Mouse (Mus musculus) cerebellum, adult 18-20 months (tissue): ENCODE measurements at regions not wholly inside any gene's neighbourhood (a gene's known extent, or its start where the extent isn't known, plus 50 kb on each side); places are given as distances from the start of the nearest gene placed in this dataset.

Experiments used
- DNase-seq, 2 experiments: peaks; one replicate each; pipeline ENCODE4 v3.0.0; 2021

DNA sequence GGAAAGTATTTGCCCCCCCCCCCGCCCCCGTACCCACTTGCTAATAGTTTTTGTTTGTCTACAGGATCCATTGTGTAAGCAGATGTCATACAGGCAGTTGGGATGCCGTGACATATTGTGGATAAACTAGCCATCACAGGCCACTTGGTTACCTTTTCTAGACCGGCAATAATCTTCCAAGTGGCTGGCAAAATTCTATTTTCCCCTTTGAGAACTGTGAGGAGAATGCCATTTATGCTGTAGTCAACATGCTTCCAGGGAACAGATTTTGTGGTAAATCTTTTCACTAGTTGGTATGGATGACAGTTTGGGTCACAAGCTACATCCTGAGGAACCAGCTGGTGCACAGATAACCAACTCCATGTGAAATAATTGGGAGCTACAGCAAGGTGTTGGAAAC is 456.5 kb upstream of the Plxna2 start:
- DNase-seq: no peak

DNA sequence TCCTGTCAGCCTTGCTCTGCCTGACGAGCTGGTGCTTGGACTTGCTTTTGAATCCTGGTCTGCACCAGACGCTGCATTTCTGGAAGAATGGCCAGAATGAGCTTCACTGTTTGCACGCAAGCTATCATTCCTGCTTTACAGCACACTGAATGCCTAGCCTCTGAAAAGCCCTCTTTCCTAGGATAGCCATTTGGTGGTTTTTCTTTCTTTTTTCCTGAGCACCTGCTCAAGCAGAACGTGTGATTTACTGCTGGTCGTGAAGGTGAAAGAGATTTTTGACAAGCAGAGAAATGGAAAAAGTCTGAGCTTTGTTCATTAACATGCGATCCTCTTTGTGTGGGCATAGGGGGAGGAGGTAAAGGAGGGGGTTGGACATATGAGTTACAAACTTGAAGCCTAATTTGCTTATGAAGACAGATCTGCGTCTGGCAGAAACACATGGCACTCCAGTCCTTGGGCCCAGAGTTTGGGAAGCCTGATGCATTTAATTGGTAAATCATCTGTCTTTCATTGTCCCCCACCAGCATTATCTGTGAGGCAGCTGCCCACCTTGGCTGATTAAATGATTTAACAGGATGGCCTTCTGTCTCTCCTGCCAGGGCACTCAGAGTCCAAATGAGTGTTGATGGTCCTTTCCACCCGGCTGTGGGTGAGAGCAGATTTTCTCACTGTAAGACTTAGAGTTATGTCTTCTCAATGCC is 457.1 kb upstream of the Plxna2 start:
- DNase-seq: no peak

DNA sequence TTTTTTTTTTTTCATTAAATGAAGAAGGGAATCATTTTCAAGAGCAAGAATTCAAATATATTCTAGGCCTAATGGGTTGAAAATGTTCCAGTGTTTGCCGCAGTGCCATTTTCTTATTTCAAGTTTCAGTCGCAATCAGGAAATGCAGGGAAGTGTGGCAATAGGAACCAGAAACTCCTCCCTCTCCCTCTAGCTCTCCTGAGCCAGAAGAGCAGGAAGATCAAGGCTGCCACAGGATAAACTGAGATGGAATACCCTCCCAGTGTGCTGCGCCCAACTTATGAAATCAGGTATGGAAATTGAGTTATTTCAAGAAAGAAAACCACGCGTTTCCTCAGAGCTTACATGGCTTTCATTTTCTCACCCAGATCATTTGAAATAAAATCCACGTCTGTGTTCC is 460.8 kb upstream of the Plxna2 start:
- no peak for DNase-seq

DNA sequence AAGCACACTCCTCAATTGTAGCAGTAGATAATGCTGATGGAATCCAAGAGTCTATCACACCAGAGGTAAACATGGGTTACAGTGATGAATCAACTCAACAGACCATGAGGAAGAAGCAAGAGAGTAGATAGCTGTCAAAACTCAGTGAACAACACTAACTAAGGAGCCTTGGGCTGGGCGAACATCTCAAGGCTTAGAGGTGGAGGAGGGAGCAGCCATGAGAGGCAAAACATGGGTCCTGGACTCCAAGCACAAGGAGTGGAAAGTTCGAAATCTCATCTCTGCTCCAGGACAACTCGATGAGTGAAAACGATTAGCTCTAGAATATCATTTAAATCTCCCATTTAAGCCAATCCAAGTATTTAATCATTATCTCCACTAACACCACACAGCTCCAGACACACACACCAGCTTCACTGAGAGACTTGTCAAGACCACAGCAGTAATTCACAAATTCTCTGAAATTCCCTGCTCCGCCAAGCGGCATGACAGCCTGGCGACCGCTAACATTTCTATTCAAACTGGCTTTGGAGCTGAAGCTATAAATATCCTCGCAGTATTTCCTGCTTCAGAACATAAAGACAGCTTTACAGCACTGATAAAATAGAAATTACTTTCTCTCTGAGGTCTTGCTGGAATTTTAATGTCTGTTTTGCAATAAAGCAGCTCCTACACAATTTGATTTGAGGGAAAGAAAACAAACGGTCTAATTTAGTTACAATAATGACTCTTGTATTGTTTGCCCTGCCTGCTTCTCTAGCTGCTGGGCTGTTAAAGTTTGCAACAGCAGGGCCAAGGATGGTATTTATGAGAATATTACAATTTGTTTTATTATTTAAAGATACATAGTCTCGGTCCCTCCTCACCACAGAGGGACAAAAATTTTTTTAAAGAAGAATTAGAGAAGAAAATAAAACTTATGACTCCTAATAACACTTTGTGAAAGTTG is 469.3 kb upstream of the Plxna2 start:
- DNase-seq: no peak

DNA sequence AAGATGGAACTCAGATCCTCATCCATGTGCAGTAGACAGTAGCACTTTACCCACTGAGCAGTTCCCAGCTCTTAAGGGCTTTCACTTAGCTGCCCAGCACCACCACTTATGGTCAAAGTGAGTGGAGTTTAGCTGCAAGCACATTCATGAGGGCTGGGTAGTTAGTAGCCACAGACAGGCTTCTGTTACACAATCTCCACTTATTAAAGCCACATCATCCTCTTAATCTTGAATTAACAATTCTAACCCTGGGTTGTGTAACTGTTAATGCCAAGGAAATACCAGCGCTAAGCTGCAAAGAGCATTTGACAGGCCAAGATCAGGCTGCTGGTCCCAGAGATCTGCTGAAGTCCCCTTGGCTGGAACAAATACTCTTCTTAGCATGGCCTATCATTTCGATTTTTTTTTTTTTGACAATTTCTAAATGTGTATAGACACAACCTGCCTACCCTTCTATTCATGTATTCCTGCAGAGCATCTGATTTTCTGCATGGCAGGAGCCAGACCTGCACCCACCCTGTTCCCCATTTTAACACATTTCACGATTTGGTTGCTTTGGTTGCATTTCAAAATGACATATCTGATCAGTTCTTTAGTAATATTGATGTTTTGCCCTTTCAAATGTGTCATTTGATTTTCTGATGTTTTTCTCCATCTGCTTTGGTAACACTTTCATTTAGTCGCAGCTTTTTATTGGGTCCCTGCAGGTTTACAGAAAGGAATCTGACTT is 500.2 kb upstream of the Plxna2 start:
- no peak for DNase-seq

DNA sequence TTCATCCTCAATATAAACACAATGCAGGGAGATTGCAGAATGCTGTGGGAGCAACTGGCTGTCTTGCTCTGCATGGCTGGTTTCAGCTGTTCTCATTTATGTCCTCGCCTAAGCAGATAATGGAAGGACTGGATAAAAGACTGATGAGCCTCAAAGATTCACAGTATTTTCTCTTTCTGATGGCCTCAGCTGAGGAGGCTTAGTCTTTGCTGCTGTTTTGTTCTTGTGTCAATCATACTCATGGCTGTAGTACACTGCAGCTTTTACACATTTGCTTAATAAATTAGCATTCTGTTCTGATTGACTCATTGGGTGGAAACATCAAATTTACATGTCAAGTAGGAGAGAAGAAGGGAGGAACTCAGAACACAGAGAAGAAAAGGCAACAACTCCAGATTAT is 503.6 kb upstream of the Plxna2 start:
- DNase-seq: no peak

DNA sequence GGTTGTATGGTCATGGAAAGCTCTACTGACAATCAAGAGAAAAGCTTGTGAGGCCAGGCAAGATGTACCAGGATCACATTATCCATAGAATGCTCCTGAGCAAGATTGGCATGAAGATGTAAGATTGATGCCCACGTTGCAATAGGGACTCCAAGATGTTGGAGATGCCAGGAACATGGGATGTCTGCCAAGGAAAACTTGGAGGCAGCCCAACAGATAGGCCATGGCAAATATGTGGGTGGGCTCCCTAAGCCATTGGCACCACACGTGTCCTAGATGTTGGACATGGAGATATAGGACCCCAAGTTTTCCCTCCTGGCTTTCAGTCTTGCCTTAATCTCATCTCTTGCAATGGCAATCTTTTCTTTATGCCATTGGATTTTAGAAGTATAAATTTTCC is 506.1 kb upstream of the Plxna2 start:
- DNase-seq: no peak

DNA sequence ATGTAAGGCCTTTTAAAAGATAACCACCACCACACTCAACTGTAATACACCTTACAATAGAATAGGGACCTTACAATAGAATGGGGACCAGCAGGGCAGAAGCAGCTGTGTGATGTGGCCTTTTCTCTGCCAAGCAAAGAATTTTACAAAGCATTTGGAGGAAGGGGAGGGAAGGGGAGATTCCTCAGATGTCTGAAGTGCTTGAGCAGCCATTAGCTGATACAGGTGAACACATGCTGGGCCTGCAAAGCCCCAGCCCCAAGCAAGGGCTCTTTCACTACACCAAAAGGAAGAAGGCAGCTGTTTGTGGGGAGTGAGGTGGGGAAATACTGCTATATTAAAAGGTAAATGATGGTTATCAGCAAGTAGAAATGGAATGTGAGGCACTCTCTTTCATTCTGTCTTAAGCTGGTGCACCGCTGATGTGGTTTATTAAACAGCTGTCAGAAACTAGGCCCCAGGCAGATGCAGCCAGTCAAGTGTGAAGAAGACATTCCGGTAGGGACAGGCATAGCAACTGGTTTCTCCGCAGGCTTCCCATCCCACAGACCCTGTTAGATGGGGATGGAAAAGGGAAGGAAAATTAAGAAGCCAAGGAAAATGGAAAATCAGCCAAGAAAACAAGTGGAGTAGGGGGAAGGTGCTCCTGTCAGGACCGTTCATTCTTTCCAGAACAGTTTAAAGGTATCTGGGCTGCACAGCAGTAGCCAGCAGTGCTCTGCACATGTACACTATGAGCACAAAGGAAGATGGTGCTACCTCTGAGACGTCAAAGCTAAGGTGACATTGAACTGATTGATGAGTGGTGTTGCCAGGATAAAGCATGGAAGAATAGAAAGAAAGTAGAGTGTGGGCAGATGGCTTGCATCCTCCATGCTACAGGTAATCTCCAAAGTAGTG is 508.6 kb upstream of the Plxna2 start:
- DNase-seq: no peak

DNA sequence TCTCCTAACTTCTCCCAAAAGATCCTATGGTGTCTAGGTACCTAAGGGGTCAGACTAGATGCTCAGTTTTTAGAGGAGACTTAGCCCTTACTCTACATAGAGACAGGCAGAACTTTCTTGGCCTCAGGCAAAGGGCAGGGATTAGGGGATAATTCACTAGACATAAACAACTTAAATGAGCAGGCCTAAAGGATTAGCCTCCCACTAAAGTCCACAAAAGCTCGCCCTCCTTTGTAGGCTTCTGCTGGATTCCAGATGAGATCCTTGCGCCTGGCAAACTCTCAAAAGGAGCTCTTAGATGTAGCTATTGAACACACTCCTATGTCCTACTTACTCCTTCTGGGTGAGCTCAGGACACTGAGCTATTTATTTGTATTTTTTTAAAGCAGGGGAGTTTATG is 509.9 kb upstream of the Plxna2 start:
- DNase-seq: no peak

DNA sequence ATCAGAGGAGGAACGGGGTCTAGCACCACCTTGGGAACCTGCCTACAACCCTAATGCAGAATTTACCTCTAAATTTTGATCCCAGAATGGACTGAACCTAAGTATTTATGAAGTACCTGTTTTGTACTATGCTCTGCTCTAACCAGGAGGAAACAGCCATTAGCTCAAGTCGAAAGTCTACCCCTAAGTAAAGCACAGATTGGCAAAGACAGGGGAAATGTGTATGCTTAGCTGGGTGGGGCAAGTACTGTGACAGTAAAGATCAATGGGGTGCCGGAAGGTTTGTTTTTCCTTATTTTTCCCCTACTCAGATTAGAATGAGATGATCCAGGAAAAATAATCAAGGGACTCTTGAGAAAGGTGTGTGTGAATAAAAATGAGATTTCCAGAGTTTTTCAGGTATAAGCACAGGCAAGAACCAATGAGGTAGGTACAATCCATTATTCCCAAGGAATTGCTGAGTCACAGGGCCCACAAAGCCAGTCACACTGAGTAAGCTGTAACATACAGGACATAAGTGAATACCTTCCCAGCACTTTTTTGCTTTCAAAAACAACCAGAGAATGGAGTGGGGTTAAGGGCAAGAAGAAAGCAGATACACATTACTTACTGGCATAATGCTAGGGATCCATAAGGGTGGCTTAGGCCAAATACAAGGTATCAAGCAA is 510.6 kb upstream of the Plxna2 start:
- no peak for DNase-seq

DNA sequence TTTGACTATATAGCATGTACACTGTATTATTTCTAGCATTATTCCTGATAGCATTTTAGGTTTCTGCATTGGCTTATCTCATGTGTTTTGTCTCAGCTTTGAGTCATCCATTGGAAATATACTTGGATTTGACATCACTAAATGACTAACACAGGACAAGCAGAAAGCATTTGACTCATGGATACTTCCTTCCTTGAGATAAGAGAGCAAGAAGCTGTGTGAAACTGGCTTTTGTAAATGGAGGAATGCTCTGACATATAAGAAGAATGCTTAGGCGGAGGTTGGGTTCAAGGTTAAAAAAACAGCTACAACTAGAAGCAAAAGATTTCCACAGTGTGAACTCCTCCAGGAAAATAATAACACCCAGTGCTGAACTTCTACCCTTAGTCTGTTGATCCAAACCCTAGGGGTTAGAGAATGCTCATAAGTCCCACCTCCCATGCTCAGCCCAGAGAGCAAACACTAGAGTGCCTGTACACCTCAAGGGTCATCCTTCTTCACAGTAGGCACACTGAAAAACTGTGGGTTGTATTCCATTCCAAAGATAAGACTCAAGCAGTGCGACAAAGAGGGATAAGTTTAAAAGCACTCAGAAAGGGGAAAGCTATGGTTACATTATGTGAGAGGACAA is 528.0 kb upstream of the Plxna2 start:
- DNase-seq: no peak

DNA sequence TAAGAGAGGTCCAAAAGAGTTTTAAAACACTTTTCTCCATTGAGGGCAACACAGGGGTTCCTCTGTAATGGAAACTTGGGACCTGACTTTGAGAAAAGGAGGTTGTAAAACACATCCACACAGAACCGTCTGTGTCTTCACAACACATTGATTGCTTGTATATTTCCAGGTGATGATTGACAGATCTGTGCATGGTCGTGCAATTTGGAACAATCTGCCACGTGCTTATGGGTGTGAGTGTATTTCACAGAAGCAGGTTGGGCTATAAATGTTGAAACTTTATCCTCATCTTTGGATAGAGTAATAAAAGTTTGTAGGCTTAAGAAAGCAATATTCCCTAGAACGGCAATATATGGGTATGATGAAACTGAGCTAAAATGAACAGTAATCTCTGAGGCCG is 559.5 kb upstream of the Plxna2 start:
- DNase-seq: no peak

DNA sequence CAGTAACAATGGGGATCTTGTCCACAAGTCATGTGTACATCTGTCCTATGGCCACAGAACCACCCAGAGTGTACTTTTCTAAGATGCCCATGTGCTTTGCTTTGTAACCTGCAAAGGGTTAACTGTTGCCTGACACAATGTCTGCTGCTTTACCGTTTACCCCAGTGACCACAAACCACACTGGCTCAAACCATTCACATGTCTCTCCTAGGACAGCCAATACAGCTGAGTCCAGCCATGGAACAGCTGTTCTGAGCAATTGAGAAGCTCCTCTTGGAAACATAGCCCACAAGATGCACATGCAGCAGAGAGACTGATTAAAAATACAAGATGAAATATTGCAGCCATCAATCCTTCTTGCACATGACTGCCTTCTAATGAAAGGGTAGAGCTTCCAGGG is 561.5 kb upstream of the Plxna2 start:
- no peak for DNase-seq

DNA sequence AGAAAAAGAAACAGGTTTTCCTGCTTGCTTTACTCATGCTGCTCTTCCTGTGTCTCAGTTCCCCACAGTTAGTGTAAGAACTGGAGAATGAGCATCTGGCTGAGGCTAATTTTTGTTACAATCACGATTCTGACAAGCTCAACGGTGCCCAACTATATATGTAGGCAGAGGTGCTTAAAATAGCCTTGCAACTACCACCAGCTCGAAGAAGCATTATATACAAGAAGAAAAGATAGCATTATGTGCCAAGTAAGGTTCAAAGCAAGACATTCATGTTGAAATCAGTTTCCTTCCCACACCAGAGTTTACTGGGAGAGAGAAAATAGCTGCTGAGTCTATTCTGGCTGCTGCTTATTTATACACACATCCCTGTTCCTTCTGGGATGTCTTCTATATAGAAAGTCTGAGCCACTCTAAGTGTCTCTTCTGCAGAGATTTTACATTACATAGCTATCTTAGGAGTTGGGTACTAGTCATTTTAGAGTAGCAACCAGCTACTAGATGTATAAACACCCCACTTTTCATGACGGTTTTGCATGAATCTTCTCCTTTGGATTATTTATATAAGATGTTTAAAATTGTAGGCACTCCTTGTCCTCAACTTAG is 568.2 kb upstream of the Plxna2 start:
- DNase-seq: no peak

DNA sequence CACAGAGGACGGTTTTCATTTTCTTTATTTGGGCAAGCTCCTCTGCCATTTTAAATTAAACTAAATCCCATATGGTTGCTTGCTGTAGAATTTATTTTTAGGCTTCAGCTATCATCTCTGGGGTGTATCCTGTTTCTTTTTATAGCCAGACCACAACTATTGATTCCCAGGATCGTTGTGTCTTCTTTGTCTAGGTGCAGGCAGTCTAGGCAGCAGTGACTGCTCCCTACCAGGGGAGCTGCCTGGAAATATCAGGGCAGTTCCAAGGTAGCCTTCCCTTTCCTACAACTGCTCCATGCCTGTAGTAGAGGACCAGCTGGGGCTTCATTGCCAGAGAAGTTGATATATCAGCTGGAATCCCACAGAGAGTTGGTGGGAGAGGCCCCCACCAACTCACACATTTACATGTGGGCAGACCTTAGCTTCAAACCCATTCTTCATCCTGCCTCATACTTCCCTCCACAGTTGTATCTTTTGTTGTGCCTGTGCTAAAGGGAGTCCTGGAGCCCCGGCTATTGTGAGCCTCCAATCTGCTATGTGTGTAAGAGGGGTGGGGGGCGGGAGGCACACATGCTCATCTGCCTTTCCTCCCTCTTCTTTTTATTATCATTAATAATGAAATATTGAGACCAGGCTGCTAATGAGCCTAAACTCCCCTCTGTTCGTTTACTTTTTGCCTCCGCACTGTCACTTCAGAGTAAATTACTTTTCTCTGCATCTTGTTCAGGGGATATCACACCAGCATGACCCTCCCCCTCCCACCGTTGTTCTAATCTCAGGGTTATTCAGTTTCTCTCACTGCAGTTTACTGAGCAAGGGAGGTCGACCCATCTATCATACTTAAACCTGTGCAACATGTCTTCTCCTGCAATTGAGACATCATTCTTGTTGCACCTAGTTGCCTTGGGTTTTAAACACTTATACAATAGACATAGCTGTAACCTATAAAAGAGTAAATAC is 576.3 kb upstream of the Plxna2 start:
- DNase-seq: no peak

DNA sequence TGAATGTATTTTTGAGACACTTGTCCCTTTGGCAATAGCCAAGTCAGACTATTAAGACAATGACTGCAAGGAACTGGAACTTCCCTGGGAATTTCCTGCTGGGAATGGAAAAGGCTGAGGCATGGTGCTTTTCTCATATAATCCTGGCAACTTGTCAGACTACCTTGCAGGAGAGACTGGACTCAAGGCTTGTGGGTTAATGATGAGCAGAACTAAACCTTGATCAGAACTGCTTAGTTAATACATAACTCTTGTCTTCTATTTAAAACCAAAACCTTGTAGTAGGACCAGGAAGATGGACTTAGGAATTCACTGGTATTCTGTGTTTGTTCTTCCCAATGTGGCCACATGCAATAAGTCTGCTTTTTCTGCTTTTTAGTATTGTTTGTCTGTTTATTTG is 579.3 kb upstream of the Plxna2 start:
- no peak for DNase-seq

DNA sequence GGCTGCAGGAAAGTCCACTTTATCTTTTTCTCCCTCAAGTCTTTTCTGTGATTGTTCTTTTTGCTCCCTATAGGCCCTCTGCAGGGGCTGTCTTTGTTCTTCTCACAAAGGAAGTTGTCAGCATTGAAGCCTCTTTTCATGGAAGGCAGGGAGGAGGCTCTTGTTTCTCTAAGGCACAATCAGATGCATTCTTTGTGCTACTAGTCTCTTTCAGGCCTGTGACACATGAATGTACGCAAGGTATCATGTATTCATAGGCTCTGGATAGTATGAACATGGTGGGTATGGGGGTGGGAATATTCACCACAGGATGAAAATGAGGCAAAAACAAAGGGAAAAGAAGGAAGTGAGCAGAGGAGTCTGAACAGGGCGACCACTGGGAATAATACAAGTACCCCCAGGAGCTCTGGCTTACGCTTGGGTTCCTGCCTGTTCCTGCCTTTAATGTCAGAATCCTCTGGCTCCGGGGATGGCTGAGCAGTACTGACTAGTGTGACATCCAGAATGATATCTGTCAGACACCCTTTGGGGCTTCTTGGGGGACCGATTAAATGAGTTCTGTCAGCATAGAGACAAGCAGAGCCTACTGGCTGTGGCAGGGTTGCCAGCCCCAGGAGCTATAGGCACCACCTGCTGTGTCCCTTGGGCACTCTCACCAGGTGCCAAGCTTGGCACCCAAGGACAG is 583.7 kb upstream of the Plxna2 start:
- no peak for DNase-seq

DNA sequence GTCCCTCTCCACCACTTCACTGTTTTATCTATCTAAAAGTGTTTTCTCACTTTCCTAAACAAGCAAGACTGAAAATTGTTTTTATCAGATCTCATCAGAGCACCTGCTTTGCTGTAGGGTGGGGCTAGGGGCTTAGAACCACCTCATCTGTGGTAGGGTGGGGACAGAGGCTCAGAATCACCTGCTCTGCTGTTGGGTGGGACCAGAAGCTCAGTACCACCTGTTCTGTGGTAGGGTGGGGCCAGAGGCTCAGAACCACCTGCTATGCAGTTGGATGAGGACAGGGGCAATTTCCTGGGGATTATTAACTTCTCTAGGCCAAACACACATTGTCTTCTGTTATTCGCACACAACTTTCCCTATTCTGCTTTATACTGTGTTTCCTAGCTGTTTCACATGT is 585.4 kb upstream of the Plxna2 start:
- no peak for DNase-seq

DNA sequence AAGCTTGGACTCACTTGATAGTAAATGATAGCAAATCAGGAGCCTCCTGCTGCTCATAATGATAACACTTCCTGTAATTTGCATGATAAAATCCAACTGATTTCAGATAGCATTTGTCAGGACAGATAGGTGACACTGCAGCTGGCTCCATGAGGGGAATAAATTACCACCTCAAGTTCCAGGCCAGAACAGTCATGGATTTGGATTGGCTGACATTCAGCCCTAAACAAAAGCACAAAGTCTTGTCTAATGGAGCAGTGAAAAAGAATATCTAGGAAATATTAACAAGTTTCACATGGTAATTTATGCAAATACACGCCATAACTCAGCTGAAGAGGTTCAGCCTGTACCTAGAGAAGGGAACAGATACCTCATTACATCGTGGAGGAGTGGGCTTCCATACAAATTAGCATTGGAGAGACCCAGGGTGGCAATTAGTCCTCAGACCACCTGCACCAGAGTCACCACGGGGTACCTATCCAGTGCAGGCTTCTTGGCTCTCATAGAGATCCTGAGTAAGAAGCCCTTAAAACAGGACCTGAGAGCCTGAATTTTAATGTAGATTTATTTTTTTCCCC is 587.3 kb upstream of the Plxna2 start:
- DNase-seq: no peak
